Mouse (Mus musculus) megakaryocyte progenitor cell, adult 5-6 weeks (primary cell): ENCODE measurements around the gene Krt84. TPM values are rescaled to one million over a fixed set of nuclear protein-coding genes. Genes with fewer than 3 reads are reported as not detected.
"Not testable (repeated sequence)": the region's sequence is repeated elsewhere in the genome, so short reads cannot be mapped to it uniquely, and the experiment has no call there.

Experiments used
- ATAC-seq: replicated peaks from 2 replicates; pipeline ENCODE4 v1.8.0; 2016; ENCODE audit warnings: mild to moderate bottlenecking, moderate TSS enrichment, inconsistent platforms; ENCODE audit not compliant: poor library complexity
- total RNA-seq, 2 experiments: library from RNA; stranded (forward) in 1 of 2; stranded (reverse) in 1 of 2; fragments of 157-497, 149-512 nt in 1 of 2; fragments of 200-1000 nt in 1 of 2; gene quantifications; 2 replicates each; pipeline versions ENCODE4 v1.2.3 to v1.2.4; 2015 to 2017

Gene Krt84
- not detected in 2 replicates for total RNA-seq (2015)
- not detected in 2 replicates for total RNA-seq (2017)

- no peak for ATAC-seq
Observed at GRCm38 (mm10) chr15:101532720-101533119, at the start of gene Krt84. Gene Krt84, minus strand, starts transcription at chr15:101532820.

GRCm38 (mm10) chr15:101581701-101582100, 49.1 kb upstream of the Krt84 start:
- no peak for ATAC-seq

GRCm38 (mm10) chr15:101575506-101575905, 42.9 kb upstream of the Krt84 start:
- ATAC-seq = no peak

GRCm38 (mm10) chr15:101573796-101574345, 41.3 kb upstream of the Krt84 start, which contains the start of gene Krt75:
Gene Krt75, minus strand, starts transcription at chr15:101573904.
- ATAC-seq = no peak

GRCm38 (mm10) chr15:101567780-101568179, 35.2 kb upstream of the Krt84 start:
- ATAC-seq = no peak

GRCm38 (mm10) chr15:101562850-101563249, 30.2 kb upstream of the Krt84 start, which contains the start of gene Krt90:
Gene Krt90, minus strand, starts transcription at chr15:101562950.
- ATAC-seq = no peak

- ATAC-seq = no peak
Observed at GRCm38 (mm10) chr15:101558034-101558646, 25.5 kb upstream of the Krt84 start.

GRCm38 (mm10) chr15:101553169-101553568, 20.5 kb upstream of the Krt84 start:
- peak; percentile 74 for ATAC-seq

GRCm38 (mm10) chr15:101552188-101552587, 19.6 kb upstream of the Krt84 start:
- no peak for ATAC-seq

GRCm38 (mm10) chr15:101550567-101550966, 17.9 kb upstream of the Krt84 start, which contains the start of gene Krt82:
Gene Krt82, minus strand, starts transcription at chr15:101550667.
- ATAC-seq = no peak

GRCm38 (mm10) chr15:101544478-101544877, 11.9 kb upstream of the Krt84 start:
- no peak for ATAC-seq

- ATAC-seq = no peak
Observed at GRCm38 (mm10) chr15:101542543-101542942, 9.9 kb upstream of the Krt84 start.

GRCm38 (mm10) chr15:101538580-101538900, 5.9 kb upstream of the Krt84 start:
- no peak for ATAC-seq

GRCm38 (mm10) chr15:101537864-101538579, 5.4 kb upstream of the Krt84 start:
- ATAC-seq = no peak

GRCm38 (mm10) chr15:101536054-101536850, 3.6 kb upstream of the Krt84 start:
- ATAC-seq = no peak

GRCm38 (mm10) chr15:101522556-101523232, 9.9 kb downstream of the Krt84 start:
- no peak for ATAC-seq

GRCm38 (mm10) chr15:101519792-101520191, 12.8 kb downstream of the Krt84 start:
- peak; percentile 68 for ATAC-seq

- ATAC-seq = not testable (repeated sequence)
Observed at GRCm38 (mm10) chr15:101517161-101517560, 15.5 kb downstream of the Krt84 start, which contains the start of gene Gm49425. Gene Gm49425, minus strand, starts transcription at chr15:101517261.

GRCm38 (mm10) chr15:101508247-101508646, 24.4 kb downstream of the Krt84 start:
- no peak for ATAC-seq

GRCm38 (mm10) chr15:101506896-101507758, 25.5 kb downstream of the Krt84 start:
- no peak for ATAC-seq
